Mouse (Mus musculus) kidney, embryonic 16.5 days (tissue): ENCODE measurements at regions not wholly inside any gene's neighbourhood (a gene's known extent, or its start where the extent isn't known, plus 50 kb on each side); places are given as distances from the start of the nearest gene placed in this dataset.

Source experiments
- ATAC-seq: fragments of 200-750 bp; cut with Nextera tagmentation; 2 replicates; pipeline ENCODE4 v1.8.0; 2017; ENCODE audit warnings: moderate TSS enrichment; ENCODE audit not compliant: low FRiP score, low TSS enrichment
- H3K27ac ChIP-seq: fragments of 300-500 bp; sonication (generic); 2 replicates; pipeline ENCODE4 v1.5.1; 2014; ENCODE audit warnings: low read length
- H3K27me3 ChIP-seq: fragments of 300-500 bp; sonication (generic); 2 replicates; pipeline ENCODE4 v1.6.1; 2014; ENCODE audit warnings: low read length, control low read depth, mixed read lengths; ENCODE audit not compliant: insufficient read depth
- H3K36me3 ChIP-seq: fragments of 300-500 bp; sonication (generic); 2 replicates; pipeline ENCODE4 v1.6.1; 2014; ENCODE audit warnings: low read length, control low read depth, mixed read lengths; ENCODE audit not compliant: insufficient read depth
- H3K4me1 ChIP-seq: fragments of 300-500 bp; sonication (generic); 2 replicates; pipeline ENCODE4 v1.6.1; 2014; ENCODE audit warnings: low read length, control low read depth, mixed read lengths; ENCODE audit not compliant: insufficient read depth
- H3K4me2 ChIP-seq: fragments of 300-500 bp; sonication (generic); replicated peaks from 2 replicates; pipeline ENCODE4 v1.6.1; 2014; ENCODE audit warnings: low read depth, low read length
- H3K4me3 ChIP-seq: fragments of 300-500 bp; sonication (generic); 2 replicates; pipeline ENCODE4 v1.5.1; 2014; ENCODE audit warnings: mild to moderate bottlenecking, low read length
- H3K9ac ChIP-seq: fragments of 300-500 bp; sonication (generic); replicated peaks from 2 replicates; pipeline ENCODE4 v1.6.1; 2014; ENCODE audit warnings: low read length
- H3K9me3 ChIP-seq: fragments of 300-500 bp; sonication (generic); 2 replicates; pipeline ENCODE4 v1.6.1; 2016; ENCODE audit warnings: low read length, control low read depth
- WGBS: fragments of 180-500 bp; shearing (Covaris S2); extraction: QIAGEN DNeasy Blood & Tissue Kit; methylation state at CpG from one replicate; pipeline ENCODE4 v1.1.7; 2014; 5-methylcytosine and 5-hydroxymethylcytosine counted together

DNA sequence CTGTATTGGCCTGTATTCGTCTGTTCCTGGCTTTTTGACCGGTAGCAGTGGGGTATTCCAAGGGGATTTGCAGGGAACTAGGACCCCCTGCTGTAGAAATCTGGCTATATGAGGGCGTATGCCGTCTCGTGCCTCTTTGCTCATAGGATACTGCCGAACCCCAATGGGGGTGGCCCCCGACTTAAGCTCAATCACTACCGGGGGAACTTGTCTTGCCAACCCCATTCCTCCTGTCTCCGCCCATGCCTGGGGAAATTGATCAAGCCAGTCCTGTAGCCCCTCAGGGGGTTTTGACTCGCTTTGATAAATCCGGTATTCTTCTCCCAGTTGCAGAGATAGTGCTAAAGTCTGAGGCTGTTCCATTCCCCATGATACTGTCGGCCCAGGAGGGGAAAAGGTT lies 277.2 kb downstream of the Gm21863 start:
- peaks cover 36% of the 10 kb centered on the region for H3K36me3 ChIP-seq
- WGBS = 68% methylated on average over 12 of the region's 12 CpGs
- peaks cover 78% of the 10 kb centered on the region for H3K9me3 ChIP-seq
- no peak overlapping the region for H3K27ac ChIP-seq
- no peak overlapping the region for H3K4me2 ChIP-seq
- ATAC-seq = 0 out of 2 replicates have a peak, but pooled peaks have one; percentile 24
- no peak overlapping the region for H3K4me3 ChIP-seq
- H3K9ac ChIP-seq = no peak overlapping the region
- H3K4me1 ChIP-seq = no peaks in the 10 kb centered on the region
- no peaks in the 10 kb centered on the region for H3K27me3 ChIP-seq

DNA sequence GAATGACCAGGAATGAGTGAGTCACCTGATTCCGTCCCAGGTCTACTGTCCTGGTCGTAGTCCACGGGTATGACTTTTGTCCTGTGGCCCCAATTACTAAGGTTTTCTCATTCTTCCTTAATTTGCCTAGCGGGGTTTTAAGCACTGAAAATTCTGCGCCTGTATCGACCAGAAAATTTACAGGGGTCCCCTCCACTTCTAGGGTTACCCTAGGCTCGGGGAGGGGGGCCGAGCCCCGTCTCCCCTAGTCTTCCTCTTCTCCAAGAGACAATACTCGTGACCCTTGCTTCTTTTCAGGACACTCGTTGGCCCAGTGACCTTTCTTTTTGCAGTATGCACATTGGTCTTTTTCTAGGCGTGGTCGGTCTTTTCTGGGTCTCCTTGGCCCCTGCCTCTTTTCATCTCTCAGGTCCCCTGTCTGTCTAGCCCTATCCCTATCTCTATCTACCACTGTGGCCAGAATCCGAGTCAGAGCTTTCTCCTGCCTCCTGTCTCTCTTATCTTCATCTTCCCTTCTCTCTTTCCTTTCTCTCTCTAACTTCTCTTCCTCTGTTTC lies 277.8 kb downstream of the Gm21863 start:
- H3K4me1 ChIP-seq = no peaks in the 10 kb centered on the region
- 69% methylated on average over 14 of the region's 14 CpGs for WGBS
- H3K9ac ChIP-seq = no peak overlapping the region
- no peak; the same call in 1 of the 2 replicates for ATAC-seq
- no peaks in the 10 kb centered on the region for H3K27me3 ChIP-seq
- H3K36me3 ChIP-seq = peaks cover 36% of the 10 kb centered on the region
- H3K27ac ChIP-seq = no peak overlapping the region
- peaks cover 72% of the 10 kb centered on the region for H3K9me3 ChIP-seq
- no peak overlapping the region for H3K4me3 ChIP-seq
- no peak overlapping the region for H3K4me2 ChIP-seq

DNA sequence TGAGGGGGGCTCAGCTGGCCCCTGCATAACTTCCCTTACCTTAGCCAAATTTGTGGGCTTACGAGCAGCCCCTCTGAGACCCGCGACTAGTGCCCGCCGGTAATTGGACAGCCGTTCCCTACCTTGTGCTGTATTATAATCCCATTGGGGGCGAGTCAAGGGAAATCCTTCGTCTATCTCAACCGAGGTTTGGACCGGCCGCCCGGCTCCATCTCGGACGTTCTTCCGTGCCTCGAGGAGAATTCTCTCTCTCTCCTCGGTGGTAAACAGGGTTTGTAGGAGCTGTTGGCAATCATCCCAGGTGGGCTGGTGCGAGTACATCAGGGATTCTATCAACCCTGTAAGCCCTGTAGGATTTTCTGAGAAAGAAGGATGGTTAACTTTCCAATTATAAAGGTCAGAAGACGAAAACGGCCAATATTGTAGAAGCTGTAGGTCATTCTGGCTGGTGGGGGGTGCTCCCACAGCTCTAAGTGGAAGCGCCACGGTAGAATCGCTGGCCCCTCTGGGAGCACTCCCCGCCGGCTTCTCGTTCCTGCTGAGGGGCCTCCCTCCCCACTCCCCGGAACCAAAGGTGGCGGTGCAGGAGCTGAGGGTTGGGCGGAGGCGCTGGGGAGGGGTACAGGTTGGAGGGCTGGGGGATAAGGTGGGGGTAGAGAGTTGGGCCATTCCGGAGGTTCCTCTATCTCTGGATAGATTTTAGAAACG lies 278.6 kb downstream of the Gm21863 start:
- H3K4me1 ChIP-seq = no peaks in the 10 kb centered on the region
- H3K9ac ChIP-seq = no peak overlapping the region
- peaks cover 33% of the 10 kb centered on the region for H3K36me3 ChIP-seq
- 64% methylated on average over 32 of the region's 32 CpGs for WGBS
- ATAC-seq = peak; percentile 62
- no peak overlapping the region for H3K27ac ChIP-seq
- H3K4me2 ChIP-seq = no peak overlapping the region
- H3K4me3 ChIP-seq = no peak overlapping the region
- H3K9me3 ChIP-seq = peaks cover 65% of the 10 kb centered on the region
- H3K27me3 ChIP-seq = no peaks in the 10 kb centered on the region

DNA sequence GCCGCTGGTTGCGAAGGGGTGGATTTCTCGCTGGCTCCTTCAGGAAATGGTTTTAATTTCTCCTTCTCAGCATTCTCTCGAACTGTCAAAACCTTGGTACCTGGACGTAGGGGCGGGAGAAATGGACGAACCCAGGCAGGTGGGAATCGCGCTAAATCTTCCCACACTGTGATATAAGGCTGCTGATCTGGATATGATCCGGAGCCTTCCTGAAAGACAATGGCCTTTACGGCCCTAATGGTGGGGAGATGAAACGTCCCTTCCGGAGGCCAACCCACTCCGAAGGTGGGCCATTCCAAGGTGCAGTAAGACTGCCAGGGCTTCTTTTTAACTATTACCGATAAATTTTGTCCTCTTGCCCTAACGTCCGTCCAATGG lies 279.1 kb downstream of the Gm21863 start:
- Histone ChIP-seq H3K4me3 (no peak overlapping the region), H3K9me3 (peaks cover 61% of the 10 kb centered on the region), H3K27me3 (no peaks in the 10 kb centered on the region), H3K27ac (no peak overlapping the region), H3K36me3 (peaks cover 29% of the 10 kb centered on the region), H3K4me2 (no peak overlapping the region), H3K4me1 (no peaks in the 10 kb centered on the region), H3K9ac (no peak overlapping the region)
- 66% methylated on average over 17 of the region's 17 CpGs for WGBS
- peak; percentile 33; the same call in 1 of the 2 replicates for ATAC-seq

DNA sequence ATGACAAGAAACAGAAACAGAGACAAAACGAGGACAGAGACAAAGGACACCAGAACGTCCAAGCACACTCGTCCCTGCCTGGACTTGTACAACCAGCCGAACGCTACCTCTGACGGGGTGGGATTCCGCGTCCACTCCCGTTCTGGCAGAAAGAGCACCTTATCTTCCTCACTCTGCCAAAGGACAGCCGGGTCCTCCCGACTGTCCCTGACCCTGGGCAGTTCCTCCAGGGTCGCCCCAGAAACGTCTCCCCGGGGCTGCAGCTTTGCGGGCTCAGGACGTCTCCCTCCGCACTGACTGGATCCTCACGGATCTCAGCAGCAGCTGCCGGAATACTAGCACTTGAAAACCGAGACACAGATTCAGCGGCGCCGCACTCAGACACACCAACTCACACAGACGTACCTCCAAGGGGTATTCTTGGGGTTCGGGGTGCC lies 279.6 kb downstream of the Gm21863 start:
- WGBS = 69% methylated on average over 25 of the region's 25 CpGs
- Histone ChIP-seq H3K27me3 (no peaks in the 10 kb centered on the region), H3K9ac (no peak overlapping the region), H3K27ac (no peak overlapping the region), H3K36me3 (peaks cover 29% of the 10 kb centered on the region), H3K4me3 (no peak overlapping the region), H3K4me2 (no peak overlapping the region), H3K9me3 (peaks cover 56% of the 10 kb centered on the region), H3K4me1 (no peaks in the 10 kb centered on the region)
- ATAC-seq = peak; percentile 68; the same call in 1 of the 2 replicates
